Mouse (Mus musculus): ENCODE data around the gene Wdr74.

Gene Wdr74

GRCm38 (mm10) chr19:8735389-8736159 lies at the start of gene Wdr74:
Gene Wdr74, plus strand, starts transcription at chr19:8735827.
- peak; percentile 88 to 96 for DNase-seq (ENCODE audit: low spot score in 2 of 2)

GRCm38 (mm10) chr19:8691871-8692539 lies 43.6 kb upstream of the Wdr74 start:
- no peak for DNase-seq (ENCODE audit: low spot score in 2 of 2)

- no peak for DNase-seq (ENCODE audit: low spot score in 2 of 2)
These were observed 42.9 kb upstream of the Wdr74 start for GRCm38 (mm10) chr19:8692740-8693139.

DNA sequence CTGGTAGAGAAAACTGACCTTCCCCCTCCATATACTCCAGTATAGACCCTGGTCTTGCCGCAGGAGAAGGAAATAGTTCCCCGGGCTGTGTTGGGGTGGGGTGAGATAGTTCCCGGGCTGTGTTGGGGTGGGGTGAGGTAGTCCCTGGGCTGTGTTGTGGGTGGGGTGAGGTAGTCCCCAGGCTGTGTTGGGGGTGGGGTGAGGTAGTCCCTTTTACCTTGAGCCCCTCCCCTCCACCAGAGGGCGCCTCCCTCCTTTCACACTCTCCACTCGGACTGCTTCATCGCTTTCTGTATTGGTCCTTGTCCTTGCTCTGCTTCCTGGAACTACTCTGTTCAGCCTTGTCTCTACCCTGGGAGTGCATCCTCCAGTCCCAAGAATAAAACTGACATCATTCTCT lies 40.3 kb upstream of the Wdr74 start:
- no peak for DNase-seq (ENCODE audit: low spot score in 2 of 2)

GRCm38 (mm10) chr19:8699652-8700051 lies 36.0 kb upstream of the Wdr74 start:
- no peak for DNase-seq (ENCODE audit: low spot score in 2 of 2)

- no peak for DNase-seq (ENCODE audit: low spot score in 2 of 2)
These were observed 33.2 kb upstream of the Wdr74 start for GRCm38 (mm10) chr19:8702458-8702857.

- DNase-seq (ENCODE audit: low spot score in 2 of 2): no peak
These were observed 32.1 kb upstream of the Wdr74 start for GRCm38 (mm10) chr19:8703571-8703970.

DNA sequence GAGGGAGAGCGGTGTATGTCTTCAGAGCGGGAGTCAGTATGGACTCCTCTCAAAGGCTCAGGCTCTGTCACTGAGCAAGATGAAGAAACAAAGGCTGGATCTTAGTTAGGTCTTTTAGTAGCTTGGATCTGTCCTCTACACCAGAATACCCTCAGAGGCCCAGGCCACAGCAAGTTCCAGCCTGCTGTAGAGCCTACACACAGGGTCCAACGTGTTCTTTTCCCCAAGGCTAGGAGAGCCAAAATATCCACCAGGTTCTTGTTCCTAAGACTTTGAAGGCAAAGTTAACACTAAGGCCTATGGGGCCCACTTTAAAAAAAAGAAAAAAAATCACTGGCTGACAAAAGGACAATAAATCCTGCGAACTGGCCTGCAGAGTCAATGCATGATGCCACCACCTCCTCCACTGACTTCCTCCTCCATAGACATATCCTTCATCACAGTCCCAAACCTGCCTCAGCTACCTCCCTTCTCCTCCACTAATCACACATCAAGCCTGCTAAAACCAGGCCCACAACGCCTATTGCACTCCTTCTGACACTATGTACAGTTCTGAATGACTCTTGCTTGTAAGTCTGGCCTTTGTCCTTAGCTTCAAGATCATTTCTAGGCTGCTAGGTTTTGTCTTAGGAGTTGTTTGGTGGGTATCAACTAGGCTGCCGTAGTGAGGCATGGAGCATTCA lies 30.5 kb upstream of the Wdr74 start:
- DNase-seq (ENCODE audit: low spot score in 2 of 2): no peak

GRCm38 (mm10) chr19:8706132-8706667 lies 29.4 kb upstream of the Wdr74 start:
- no peak for DNase-seq (ENCODE audit: low spot score in 2 of 2)

GRCm38 (mm10) chr19:8706930-8707329 lies 28.7 kb upstream of the Wdr74 start:
- DNase-seq (ENCODE audit: low spot score in 2 of 2): no peak

- no peak for DNase-seq (ENCODE audit: low spot score in 2 of 2)
These were observed 26.7 kb upstream of the Wdr74 start for GRCm38 (mm10) chr19:8708954-8709353.

GRCm38 (mm10) chr19:8710057-8710456 lies 25.6 kb upstream of the Wdr74 start:
- no peak for DNase-seq (ENCODE audit: low spot score in 2 of 2)

- DNase-seq (ENCODE audit: low spot score in 2 of 2): no peak
These were observed 24.1 kb upstream of the Wdr74 start for GRCm38 (mm10) chr19:8711506-8711905.

- no peak for DNase-seq (ENCODE audit: low spot score in 2 of 2)
These were observed 23.4 kb upstream of the Wdr74 start for GRCm38 (mm10) chr19:8711949-8712869.

DNA sequence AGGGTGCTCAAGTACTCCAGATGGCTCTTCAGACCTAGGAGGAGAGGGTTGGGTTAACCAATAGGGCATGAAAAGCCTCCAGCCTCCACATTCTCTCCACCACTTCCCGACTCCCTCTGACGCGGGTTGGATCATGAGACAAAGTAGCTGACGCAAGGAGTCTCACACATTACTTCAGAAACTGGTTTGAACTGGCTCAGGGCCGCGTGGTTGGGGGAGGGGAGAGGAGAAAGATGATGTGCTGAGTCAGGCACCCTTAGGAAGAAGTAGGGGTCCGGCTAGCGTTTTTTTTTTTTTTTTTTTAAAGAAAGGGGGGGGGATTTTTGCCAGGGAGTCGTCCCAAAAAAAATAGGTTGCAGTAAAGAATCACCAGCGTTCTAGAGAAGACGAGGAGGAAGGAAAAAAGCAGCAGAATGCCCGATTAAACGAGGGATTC lies 22.7 kb upstream of the Wdr74 start:
- DNase-seq (ENCODE audit: low spot score in 2 of 2): peak; percentile 56 to 62

- DNase-seq (ENCODE audit: low spot score in 2 of 2): peak; percentile 92 to 94
These were observed 22.2 kb upstream of the Wdr74 start for GRCm38 (mm10) chr19:8713306-8713996.

- DNase-seq (ENCODE audit: low spot score in 2 of 2): no peak
These were observed 21.5 kb upstream of the Wdr74 start for GRCm38 (mm10) chr19:8713997-8714652.

GRCm38 (mm10) chr19:8714653-8715481 lies 20.8 kb upstream of the Wdr74 start:
- DNase-seq (ENCODE audit: low spot score in 2 of 2): no peak

Data from frontal cortex, postnatal 36 days (tissue).